Mouse (Mus musculus) urinary bladder, adult 18-20 months (tissue): Measurements from ENCODE around the gene Slc11a2.

Experiments
- DNase-seq, 2 experiments: peaks; one replicate each; pipeline ENCODE4 v3.0.0; 2022; ENCODE audit warnings: low spot score in 2 of 2, mixed read lengths in 2 of 2

Gene Slc11a2

DNA sequence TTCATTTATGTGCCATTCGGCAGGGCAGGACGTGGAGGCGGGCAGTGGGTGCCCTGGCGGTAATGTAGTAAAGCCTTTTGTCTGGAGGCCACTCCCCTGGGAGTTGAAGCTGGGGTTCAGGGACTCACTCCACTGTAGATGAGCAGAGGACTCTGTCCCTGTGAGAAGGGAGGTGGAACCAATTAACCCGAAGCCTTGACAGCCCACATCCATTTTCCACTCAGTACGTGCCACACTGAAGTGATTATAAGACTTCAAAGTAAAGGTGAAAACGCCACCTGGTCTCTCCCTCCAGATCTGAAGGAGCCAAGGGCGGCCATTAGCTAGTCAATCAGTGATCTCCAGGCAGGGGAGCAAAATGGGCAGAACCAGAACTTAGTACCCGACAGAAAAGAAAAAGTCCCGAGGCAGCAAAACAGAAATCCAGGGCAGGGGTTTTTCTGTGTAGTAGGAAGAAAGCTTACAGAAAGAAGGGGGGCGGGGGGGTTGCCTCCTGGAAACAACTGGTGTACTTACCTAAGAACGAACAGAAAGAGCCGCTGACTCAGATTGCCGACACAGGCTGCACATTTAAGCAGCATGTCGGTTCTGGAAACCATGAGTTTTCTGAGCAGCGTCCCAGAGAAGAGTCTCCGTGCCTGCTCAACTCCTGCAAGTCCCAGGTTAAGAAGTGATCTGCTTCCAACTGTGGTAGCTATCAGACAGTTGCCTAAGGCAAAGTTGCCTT lies at the start of gene Slc11a2:
Gene Slc11a2 (minus strand): TSS at position 677 of the 727 bp plus-strand sequence.
- DNase-seq: no peak

DNA sequence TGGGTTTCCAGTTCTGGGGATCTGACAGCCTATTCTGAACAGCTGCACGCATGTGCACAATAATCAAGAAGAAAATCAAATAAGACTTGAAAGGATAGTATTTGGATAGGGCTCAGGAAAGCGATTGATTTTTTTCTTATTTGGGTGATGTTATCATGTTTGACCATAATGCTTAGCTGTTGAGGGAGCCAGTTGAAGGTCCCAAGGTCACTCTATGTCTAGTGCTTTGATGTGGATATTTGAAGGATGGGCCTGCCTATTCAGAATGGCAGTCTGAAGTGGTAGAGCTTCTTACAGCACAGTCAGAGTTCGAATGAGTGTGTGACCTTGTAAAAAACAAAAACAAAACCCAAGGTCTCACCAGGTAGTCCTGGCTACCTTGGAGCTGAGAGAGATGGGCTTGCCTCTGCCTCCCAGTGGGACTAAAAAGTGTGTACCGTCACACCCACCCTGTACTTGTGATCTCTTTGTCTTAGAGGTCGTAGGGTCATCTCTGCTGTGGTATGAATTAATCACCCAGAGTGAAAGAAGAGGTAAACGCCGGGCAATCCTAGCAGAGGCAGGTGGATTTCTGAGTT lies 49.1 kb upstream of the Slc11a2 start:
- no peak for DNase-seq

DNA sequence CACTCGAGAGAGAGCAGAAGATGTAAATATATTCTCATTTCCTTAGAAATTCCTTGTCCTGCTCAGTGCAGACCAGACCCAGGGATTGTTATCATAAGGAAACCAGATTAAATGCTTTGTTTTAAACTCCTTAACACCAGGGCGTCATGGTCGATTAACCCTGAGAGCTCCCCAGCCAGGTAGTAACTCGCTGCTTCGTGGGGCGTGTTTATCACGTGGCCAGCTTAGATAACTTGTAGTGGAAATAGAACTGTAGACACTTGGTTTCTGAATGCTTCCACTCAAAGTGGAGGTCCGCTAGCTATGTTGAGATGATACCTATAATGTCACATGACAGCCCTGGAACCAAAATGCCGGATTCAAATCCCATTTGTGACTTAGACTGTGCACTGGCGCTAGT lies 45.2 kb upstream of the Slc11a2 start:
- DNase-seq: no peak

DNA sequence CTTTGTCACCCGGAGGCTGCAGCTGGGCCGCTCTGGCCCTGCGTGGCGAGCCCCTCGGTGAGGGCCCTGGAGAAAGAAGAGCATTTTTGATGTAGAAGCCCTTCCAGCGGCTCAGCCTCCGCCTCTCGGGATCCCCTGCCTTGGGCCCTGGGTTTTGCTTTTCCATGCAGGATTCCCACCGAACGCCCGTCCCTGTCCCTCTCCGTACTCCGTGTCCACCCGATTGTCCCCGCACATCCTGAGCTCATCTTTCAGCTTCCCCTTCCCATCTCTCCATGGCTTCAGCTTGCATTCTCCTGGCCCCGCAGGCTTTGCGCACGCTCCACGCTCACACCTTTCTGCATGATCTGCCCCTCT lies 44.3 kb upstream of the Slc11a2 start:
- no peak for DNase-seq

DNA sequence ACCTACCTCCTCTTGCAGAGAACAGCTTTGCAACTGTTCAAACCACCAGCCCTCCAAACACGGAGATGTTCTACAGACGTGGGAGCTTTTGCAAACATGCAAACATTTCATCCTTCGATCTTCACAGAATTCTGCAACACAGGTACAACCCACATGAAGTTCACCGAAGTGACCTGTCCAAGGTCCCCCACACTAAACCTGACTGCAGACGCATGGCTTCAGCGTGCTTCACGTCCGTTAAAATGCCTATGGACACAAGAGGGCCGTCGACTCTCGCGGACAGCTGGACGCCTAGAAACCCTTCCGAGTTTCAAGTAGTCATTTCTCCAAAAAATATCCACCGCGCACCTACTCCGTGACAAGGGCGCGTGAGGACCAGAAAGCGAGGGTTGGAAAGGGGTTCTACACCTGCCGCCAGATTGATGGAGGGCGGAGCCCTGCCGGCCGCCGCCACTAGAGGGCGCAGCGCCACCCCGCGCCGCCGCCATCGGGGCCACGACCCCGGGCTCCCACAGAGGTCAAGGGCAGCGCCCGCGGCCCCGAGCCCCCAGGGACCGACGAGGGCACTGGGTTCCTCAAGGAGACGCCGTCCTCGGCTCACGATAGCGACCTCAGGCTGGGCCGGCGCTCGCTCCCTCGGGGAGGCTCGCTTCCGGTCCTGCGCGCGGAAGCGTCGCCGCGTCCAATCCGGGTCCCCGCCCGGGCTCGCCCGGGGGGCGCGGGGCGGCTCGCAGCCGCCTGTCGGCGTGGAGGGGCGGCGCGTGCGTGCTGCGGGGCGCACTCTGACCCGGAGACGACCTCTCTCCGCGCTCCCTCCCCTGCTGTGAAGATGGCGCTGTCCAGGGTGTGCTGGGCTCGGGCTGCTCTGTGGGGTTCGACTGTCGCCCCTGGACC lies 43.7 kb upstream of the Slc11a2 start, which contains the start of gene Letmd1:
Gene Letmd1 (plus strand): TSS at position 729 of the 894 bp plus-strand sequence.
- peak; percentile 73 to 79 for DNase-seq

DNA sequence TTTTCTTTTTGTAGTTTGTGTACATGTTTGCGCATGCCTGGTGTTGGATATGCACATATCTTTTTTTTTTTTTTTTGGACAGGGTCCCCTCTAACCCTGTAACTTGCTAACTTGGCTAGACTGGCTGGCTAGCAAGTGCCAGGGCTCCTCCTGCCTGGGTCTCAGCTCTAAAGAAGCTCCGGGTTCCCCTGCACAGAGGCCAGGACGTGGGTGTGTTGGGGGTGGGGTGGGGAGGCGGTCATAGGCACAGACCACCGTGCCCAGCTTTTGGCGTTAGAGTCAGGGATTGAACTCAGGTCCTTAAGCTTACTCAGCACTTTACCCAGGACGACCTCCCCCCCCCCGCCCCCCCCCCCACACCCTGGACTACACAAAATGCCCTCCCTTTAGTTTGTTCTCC lies 42.9 kb upstream of the Slc11a2 start:
- no peak for DNase-seq

DNA sequence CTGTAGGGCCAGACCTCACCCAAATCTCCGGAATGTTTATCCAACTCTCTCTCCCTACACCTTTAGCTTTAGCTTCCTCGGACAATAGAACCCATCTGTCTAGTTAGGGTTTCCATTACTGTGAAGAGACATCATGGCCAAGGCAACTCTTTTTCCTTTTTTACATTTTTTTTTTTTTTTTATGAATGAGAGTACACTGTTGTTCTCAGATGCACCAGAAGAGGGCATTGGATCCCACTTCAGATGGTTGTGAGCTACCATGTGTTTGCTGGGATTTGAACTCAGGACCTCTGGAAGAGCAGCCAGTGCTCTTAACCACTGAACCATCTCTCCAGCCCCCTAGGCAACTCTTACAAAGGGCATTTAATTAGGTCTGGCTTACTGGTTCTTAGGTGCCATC lies 40.6 kb upstream of the Slc11a2 start:
- DNase-seq: no peak

DNA sequence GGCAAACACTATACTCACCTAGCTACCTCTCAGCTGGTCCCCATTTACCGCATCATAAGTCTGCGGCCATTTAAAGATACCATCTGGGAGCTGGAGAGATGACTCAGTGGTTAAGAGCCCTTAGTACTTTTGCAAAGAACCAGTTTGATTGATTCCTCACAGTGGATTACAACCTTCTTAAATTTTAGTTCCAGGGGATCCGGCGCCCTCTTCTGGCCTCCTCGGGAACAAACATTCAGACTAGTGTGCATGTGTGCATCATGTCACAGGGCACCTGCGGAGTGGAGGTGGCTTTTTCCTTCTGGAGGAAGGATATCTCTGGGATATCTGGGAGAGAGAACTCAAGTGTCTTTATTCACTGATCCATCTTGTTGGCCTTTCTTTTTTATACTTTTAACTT lies 38.8 kb upstream of the Slc11a2 start:
- peak in 1 of 2 experiments; percentile 45 for DNase-seq

DNA sequence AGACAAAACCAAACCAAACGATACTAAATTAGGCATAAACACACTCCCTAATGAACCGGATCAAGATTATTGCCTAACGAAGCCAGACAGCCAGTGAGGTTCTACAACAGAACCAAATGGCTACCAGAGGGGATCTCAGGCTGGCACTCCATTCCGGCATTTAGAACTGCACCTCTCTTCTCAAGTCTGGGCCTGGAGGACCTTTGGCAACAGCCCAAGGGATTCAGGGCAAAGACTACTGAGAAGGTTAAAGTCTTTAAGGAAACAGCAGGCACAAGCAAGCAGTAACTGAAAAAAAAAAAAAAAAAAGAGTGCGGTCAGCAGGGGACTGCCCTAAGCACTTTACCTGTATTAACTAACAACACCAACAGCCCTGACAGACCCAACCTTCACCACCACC lies 37.2 kb upstream of the Slc11a2 start:
- no peak for DNase-seq

DNA sequence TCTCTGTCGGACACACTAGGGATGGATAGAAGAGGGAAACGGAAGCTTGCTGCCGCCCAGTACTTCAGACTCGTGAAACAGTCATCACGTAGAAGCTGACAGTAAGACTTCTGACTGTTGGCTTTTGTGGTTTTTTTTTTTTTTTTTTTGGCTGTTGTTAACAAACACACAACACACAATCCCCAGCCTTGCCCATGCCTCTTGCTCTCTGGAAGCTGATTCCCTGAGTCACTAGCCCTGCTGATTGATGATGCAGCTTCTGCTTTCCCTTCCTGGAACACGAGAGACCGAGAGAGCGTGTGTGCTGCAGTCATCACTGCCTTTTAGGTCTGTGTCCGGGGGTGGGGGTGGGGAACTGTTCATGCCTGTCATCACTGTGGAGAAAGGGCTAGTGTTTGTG lies 36.8 kb upstream of the Slc11a2 start:
- DNase-seq: no peak

DNA sequence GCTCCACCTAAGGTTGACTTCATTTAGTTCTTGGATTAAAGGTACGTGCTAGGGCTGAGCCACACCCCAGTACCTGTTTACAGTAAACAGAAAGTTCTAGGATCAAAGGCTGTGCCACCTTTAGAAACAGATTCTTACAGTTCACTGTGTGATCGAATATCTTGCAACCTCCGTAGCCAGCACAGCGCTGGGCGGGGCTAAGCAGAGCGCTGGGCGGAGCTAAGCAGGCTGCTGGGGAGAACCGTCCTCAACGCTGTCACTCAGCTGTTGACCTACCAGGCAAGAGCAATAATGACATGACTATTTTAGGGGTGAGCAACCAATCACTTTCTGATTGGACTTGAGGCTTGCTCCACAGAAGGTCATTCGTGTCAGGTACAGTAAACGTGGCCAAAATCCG lies 36.1 kb upstream of the Slc11a2 start:
- no peak for DNase-seq

DNA sequence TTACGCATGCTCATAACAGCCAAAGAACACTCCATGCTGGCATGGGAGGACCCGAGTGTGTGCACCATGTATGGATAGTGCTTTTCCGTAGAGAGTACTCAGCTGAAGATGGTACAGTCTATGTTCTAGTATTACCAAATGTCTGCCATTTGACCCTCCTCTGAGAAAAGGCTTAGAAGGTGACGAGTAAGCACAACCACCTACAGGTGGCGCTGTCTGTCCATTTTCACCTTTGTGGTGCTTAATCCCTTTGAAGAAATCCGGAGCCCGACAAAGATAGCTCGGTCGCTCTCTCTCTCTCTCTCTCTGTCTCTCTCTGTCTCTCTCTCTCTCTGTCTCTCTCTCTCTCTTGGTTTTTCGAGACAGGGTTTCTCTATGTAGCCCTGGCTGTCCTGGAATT lies 33.2 kb upstream of the Slc11a2 start:
- DNase-seq: peak in 1 of 2 experiments; percentile 23

DNA sequence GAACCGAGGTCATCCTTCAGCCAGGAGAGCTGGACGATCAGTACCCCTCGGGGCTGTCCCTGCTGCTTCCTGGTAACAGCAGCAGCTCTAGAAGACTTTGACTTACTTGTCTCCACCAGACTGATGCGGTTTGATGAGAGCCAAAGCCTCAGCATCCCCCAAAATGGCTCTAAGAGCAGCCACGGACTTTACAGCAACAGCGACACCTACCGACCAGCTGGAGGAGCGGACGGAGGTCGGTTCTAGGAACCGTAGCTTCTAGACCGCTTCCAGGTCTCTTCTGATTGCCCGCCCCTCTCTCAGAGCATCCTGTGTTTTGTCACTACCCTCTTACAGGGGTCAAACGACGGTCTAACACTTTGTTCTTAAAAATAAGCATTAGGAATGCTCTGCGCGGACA lies 32.5 kb upstream of the Slc11a2 start:
- DNase-seq: peak in 1 of 2 experiments; percentile 28

DNA sequence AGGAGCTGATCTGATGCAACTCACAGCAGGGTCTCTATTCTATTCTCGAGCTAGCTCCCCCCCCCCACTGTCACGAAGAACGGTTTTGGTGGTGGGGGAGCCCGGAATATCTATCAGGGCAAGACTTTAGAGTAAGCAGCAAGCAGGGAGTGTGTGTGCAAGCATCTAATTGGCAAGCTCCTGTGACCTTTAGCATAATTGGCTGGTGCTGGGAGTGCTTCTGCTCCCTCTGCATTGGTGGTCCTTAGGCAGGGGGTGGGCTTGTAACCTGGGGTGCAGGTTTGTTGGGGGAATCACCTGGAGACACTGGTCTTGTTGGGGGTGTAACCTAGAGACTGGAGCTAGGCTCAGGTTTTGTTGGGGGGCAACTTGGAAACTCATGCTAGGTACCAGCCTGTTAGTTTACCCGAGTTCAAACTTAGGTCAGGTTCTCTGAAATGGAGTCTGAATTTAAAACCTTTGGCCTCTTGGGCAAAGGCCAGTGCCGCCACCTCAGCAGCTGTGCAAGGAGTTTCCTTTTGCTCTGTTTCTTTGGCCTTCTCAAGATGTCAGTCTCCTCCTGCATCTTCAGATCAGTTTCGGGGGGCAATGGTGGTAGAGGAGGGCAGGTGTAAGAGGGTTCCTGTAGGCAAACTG lies 31.6 kb upstream of the Slc11a2 start:
- no peak for DNase-seq

DNA sequence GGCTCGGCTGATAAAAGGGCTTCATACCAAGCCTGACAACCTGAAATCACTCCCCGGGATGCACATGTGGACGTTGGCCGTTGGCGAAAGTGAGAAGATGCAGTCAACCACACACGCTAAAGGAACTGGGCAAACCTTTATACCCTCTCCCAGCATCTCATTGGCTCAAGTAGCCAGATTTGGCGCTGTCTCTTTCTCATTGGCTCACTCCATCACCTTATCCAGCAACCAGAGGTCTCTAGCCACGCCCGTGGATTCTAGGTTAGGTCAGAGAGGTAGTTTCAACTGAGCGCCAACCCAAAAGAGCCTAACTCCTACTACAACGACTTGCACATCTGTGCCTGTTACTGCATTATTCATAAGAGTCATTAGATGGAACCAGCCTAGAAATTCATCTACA lies 27.6 kb upstream of the Slc11a2 start:
- DNase-seq: no peak

DNA sequence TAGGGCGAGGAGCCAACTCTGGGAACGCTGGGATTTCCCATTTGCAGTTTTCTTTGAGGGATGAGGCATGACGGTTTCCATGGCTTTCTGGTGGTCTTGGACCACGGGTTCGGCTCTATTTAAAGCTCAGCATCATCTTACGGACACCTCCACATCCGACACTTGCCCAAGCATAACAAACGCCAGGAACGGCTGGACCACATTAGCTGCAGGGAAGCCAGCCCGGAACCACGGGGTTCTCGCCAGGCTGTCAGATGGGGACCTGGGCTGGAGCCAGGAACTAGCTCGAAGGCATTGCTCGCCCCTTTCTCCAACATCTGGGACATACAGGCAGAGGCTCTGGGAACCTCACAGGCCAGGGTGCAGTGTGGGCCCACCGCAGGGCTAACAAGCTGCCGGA lies 26.4 kb upstream of the Slc11a2 start:
- peak in 1 of 2 experiments; percentile 12 for DNase-seq

DNA sequence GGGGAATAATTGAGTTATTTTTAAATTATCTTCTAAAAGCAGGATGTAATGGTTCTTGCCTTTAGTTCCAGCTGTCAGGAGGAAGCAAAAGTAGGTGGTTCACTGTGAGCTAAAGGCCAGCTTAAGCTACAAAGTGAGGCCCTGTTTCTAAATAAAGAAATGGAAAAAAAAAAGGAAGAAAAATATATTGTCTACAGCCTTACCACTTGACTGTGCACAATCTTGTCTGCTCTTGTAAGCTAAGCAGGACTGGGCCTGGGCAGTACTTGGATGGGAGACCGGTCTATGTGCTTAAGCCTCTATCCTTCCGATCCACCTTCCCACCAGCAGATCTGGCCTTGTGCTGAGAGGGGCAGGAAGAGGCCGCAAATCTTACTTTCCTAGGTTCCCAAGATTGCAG lies 24.6 kb upstream of the Slc11a2 start:
- DNase-seq: no peak

DNA sequence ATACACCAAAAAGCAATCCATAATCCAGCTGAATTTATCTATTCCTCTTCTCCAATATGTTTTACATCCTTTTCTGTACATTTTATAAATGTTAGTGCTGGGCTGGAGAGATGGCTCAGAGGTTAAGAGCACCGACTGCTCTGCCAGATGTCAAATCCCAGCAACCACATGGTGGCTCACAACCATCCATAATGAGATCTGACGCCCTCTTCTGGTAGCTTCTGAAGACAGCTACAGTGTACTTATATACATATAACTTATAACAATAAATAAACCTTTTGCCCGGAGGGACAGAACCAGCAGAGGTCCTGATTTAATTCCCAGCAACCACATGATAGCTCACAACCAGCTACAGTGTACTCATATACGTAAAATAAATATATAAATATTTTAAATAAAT lies 23.7 kb upstream of the Slc11a2 start:
- DNase-seq: no peak

DNA sequence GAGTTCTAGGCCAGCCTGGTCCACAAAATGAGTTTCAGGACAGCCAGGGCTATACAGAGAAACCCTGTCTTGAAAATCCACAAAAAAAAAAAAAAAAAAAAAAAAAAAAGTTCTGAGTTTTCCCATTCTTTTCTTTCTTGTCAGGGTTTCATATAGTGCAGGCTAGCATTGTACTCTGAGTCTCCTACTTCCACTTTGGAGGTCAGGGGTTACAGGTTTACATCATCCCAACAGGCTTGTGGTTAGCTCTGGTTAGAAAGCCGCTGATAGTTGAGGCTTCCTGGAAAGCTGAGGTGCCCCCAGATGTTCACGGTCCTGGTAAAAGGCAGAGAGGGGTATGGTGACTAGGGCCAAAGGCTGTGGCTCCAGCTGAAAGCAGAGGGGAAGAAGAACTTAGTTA lies 22.0 kb upstream of the Slc11a2 start:
- no peak for DNase-seq

DNA sequence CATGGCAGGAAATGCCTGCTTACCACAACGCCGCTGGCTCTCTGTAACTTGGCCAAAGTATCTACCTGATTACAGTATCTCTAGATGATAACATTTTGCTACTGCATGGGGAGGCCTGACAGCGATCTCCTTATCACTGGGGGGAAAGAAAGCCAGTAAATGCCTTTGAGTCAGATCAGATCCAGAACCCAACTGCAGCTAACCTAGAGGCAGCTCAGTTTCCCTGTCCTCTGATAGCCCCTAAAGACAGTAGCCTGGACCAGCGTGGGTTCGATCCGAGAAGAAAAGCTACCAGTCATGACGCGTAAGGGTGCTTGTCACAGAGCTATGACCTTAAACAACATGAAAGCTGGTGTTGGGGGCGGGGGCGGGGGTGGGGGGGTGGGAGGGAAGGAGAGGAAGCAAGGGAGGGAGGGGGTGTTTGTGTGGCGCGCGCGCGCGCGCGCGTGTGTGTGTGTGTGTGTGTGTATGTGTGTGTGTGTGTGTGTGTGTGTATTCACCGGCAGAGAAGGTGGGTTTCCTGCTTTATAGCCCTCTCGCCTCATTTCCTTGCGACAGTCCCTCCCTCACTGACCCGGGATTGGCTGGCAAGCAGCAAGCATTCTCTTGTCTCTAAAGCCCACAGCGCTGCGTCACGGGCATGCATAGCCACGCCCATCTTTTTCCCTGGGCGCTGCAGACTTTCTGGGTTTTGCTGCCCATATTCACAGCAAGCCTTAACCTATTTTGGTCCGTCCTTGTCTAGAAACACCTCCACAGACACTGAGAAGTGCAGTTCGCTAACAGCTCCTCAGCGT lies 18.5 kb upstream of the Slc11a2 start:
- peak; percentile 51 to 81 for DNase-seq

DNA sequence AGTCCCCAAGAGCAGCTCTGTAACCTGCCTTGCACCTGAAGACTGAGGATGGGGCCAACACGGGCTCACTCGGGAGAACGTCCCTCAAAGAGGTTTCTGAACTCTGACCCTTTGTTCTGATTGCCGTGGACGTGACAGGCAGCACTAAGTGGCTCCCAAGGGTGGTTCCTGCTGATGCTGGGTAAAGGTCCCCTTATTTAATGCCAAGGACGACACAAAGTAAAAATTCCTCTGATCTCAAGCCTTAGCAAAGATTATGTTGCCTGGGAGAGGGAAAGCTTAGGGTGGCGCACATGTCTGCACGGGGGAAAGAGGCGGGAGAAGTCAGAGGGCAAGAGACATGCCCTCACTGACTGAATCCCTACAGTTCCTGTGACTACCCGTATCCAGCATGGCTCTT lies 11.6 kb upstream of the Slc11a2 start:
- no peak for DNase-seq
